Comparison of ENCODE assay signal across 8 mouse cellular contexts in the genomic region with DNA sequence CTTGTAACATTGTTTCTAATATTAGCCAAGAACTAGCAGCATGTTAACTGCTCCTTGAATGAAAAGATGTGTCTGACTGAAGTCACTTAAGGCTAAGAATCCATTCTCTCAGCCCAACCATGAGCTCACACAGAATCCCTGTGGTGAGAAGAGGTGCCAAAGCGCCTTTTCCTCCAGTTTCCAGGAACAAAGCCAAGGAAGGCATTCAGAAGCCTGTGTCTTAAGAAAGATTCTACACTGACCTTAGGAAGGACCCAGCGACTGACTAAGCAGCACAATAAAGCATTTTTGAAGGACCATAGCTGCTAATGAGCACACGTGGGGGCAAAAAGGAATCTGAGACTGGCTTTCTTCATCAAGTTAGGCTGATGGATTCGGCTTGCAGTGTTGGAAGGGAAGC. TPM values are rescaled to one million over a fixed set of nuclear protein-coding genes. Genes with fewer than 3 reads are reported as not detected.
DNase-seq lines count a peak whose midpoint lies in the region; ATAC-seq lines count a peak whose summit lies in the region.

No protein-coding gene starts in this region.

- no peak for ATAC-seq in embryonic facial prominence, embryonic 15.5 days (ENCODE audit: insufficient number of reproducible peaks, low FRiP score, low TSS enrichment, low read depth)
- ATAC-seq in limb, embryonic 15.5 days (ENCODE audit: insufficient number of reproducible peaks, low FRiP score, low TSS enrichment, low read depth): no peak

- no peak overlapping the region for H3K9ac ChIP-seq in embryonic facial prominence, embryonic 15.5 days
- H3K9ac ChIP-seq in limb, embryonic 15.5 days: no peak overlapping the region

- no peak overlapping the region for H3K4me3 ChIP-seq in embryonic facial prominence, embryonic 15.5 days (replicated peaks)
- no peak overlapping the region for H3K4me3 ChIP-seq in limb, embryonic 15.5 days

- intact Hi-C loops in left cerebral cortex, postnatal 36 days (cut with DNase I): no loop called here

- 0 out of 2 replicates have a peak, but pooled peaks cover under 1% of the 10 kb centered on the region for H3K36me3 ChIP-seq in embryonic facial prominence, embryonic 15.5 days
- no peaks in the 10 kb centered on the region for H3K36me3 ChIP-seq in limb, embryonic 15.5 days

- DNase-seq in adrenal gland, postnatal 10 days: peak; percentile 41
- no peak for DNase-seq in adrenal gland, adult 8-10 months
- peak; percentile 16 for DNase-seq in left cerebral cortex, adult 11 months (ENCODE audit: low spot score)
- DNase-seq in left cerebral cortex, postnatal 36 days (ENCODE audit: low spot score in 2 of 2): no peak
- no peak for DNase-seq in ovary, postnatal 36 days (ENCODE audit: low spot score)
- DNase-seq in thymus, postnatal 14 days: no peak

- no peaks in the 10 kb centered on the region for H3K27me3 ChIP-seq in embryonic facial prominence, embryonic 15.5 days
- no peaks in the 10 kb centered on the region for H3K27me3 ChIP-seq in limb, embryonic 15.5 days

- H3K9me3 ChIP-seq in embryonic facial prominence, embryonic 15.5 days (replicated peaks): no peaks in the 10 kb centered on the region
- H3K9me3 ChIP-seq in limb, embryonic 15.5 days: no peaks in the 10 kb centered on the region

- no peak overlapping the region for H3K4me2 ChIP-seq in embryonic facial prominence, embryonic 15.5 days (replicated peaks)
- H3K4me2 ChIP-seq in limb, embryonic 15.5 days: no peak overlapping the region

- 45% methylated on average over 4 of the region's 4 CpGs for WGBS in embryonic facial prominence, embryonic 15.5 days
- WGBS in limb, embryonic 15.5 days: 43% methylated on average over 4 of the region's 4 CpGs

- H3K4me1 ChIP-seq in embryonic facial prominence, embryonic 15.5 days: peaks cover 17% of the 10 kb centered on the region
- peaks cover 17% of the 10 kb centered on the region for H3K4me1 ChIP-seq in limb, embryonic 15.5 days

- H3K27ac ChIP-seq in embryonic facial prominence, embryonic 15.5 days (replicated peaks): 0 out of 2 replicates have a peak overlapping the region, but pooled peaks have one; percentile 24
- peak overlapping the region; percentile 7; the same call in 1 of the 2 replicates for H3K27ac ChIP-seq in limb, embryonic 15.5 days

RNA-seq across cellular contexts. Expression of a gene that starts 1.0 kb away (rescaled TPM):
- 10 to 100 TPM; 17.0 to 18.6 TPM for total RNA-seq in adrenal gland, postnatal 10 days (2021)
- total RNA-seq in adrenal gland, adult 8-10 months (2022): 10 to 100 TPM; 18.0 to 21.3 (median 20.2) TPM
- total RNA-seq in left cerebral cortex, postnatal 36 days (2021): 10 to 100 TPM; 14.4 to 23.7 TPM
- polyA plus RNA-seq in embryonic facial prominence, embryonic 15.5 days (2015; fragmentation: Nextera tagmentation; extraction: Ambion mirVana): 22.8 and 25.5 TPM in 2 replicates
- 24.9 and 26.7 TPM in 2 replicates for polyA plus RNA-seq in limb, embryonic 15.5 days (2015; fragmentation: Nextera tagmentation; extraction: Ambion mirVana)

Comparison
In these comparisons a context has a peak if more than half of its experiments do, and no peak if none do; other contexts are left out.
1. DNase-seq: peak in adrenal gland, postnatal 10 days (single experiment) and left cerebral cortex, adult 11 months (single experiment); none in adrenal gland, adult 8-10 months (single experiment), left cerebral cortex, postnatal 36 days (0 of 2), ovary, postnatal 36 days (single experiment) and thymus, postnatal 14 days (single experiment).